Mouse (Mus musculus): Measurements from ENCODE around the gene Zranb3. TPM values are rescaled to one million over a fixed set of nuclear protein-coding genes. Genes with fewer than 3 reads are reported as not detected.

The Zranb3 gene
- total RNA-seq, 2 experiments from 2014 or later, result 5.6 to 5.7 TPM

DNA sequence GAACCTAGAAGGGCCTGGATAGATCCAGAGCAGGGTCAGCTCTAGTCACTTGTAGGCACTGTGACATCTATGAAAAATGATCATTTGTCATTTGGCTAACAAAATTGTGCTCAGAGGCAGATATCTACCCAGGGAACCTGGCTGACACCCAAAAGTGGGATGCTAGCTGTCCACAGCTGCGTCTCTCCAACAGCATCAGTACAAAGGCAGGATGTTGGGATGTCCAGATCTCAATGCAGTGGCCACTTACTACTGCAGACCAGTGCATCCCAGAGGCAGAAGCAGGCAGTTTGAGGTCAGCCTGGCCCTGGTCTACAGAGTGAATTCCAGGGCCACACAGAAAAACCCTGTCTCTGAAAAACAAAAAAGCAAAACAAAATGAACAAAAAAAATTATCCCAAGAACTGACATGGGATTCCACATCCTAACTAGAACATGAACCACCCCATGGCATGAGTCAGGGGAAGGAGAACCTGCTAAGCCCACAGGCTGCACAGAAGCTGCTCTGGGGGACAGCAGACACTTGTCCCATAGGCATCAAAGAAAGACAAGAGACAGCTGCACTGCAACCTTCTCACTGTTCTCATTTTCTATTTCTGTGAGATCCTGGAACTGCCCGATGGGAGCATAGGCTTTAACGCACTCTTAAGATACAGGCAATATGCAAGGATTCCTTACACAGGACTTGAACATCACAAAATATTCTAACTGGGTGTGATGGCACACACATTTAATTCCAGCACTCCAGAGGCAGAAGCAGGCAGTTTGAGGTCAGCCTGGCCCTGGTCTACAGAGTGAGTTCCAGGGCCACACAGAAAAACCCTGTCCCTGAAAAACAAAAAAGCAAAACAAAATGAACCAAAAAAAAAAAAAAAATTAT, 156.9 kb downstream of the Zranb3 start:
- no peak for DNase-seq (ENCODE audit: low spot score)

DNA sequence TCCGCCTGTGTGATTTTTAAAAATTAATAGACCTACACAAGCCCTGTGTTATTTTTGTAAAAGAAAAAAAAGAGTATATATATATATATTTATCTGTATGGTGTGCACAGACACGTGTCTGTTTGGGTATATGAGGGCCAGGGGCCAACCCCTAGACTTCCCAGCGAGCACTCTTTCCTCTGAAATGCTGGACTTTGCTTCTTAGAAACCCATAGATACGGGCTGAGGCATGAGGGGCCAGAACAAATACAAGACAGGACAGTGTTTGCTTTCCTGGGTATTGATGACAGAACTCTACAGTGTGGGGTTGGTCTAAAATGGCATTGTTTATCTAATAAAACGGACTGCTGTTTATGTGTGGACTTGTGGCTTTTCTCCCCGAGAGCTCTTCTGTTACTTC, 159.3 kb downstream of the Zranb3 start:
- DNase-seq (ENCODE audit: low spot score), result no peak

- no peak for DNase-seq (ENCODE audit: low spot score)
Measured at GRCm38 (mm10) chr1:127942231-127942630, 160.6 kb downstream of the Zranb3 start.

- DNase-seq (ENCODE audit: low spot score), result peak; percentile 76
Measured at GRCm38 (mm10) chr1:127937277-127937676, 165.6 kb downstream of the Zranb3 start.

GRCm38 (mm10) chr1:127934322-127934721, 168.5 kb downstream of the Zranb3 start:
- DNase-seq (ENCODE audit: low spot score), result no peak

DNA sequence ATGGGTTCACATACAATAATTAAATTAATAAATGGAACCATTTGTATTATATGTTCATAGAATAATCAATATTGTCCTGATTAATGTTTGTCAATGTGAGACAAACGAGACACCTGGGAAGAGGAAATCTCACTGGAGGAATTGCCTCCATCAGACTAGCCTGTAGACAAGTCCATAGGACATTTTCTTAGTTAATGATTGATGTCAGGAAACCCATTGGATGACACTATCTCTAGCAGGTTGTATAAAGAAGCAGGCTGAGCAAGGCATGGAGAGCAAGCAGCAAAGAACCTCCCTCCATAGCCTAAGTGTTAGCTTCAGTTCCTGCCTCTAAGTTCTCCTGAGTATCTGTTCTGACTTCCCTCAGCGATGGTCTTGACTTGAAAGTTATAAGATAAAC, 169.4 kb downstream of the Zranb3 start:
- no peak for DNase-seq (ENCODE audit: low spot score)

DNA sequence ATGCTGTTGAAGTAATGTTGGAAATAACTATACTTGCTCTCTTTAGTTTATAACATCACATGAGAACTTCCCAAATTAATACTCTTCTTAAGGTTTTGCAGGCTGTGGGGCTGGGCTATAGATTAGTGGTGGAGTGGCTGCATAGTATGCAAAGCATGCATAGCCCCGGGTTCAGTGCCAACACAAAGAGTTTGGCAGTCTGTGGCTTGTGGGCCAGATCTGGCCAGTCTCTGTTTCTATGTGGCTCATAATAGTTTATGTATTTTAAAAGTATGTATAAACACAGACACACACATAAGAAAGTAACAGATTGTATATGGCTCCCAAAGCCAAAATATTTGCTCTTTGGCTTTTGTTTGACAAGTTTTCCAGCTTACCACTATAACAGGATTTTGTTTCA, 187.0 kb downstream of the Zranb3 start:
- DNase-seq (ENCODE audit: low spot score), result no peak

- no peak for DNase-seq (ENCODE audit: low spot score)
Measured at GRCm38 (mm10) chr1:127915316-127915715, 187.5 kb downstream of the Zranb3 start.

DNA sequence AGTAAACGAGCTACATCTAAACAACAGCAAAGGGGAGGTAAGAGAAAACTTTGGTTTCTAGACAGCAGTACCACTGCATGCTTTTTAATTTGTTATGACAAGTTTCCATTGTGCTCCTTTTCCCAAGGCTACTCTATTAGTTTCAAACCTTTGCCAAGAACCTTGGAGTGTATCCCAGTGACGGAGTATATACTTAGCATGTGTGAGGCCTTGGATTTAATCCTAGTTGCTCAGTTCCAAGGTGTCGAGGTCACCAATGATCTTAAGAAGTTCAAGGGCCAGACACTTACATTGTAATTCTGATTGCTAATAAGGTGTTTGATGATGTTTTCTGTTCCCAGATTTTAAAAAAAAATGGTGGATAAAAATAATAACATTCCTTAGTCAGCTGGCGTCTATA, 189.7 kb downstream of the Zranb3 start:
- DNase-seq (ENCODE audit: low spot score), result no peak

GRCm38 (mm10) chr1:127904774-127905385, 198.0 kb downstream of the Zranb3 start:
- no peak for DNase-seq (ENCODE audit: low spot score)

Other genes with a start within 250 kb of the Zranb3 start
- gene Map3k19, start 248.0 kb downstream of the Zranb3 start, total RNA-seq (2021), result under 1 TPM in 1 of 2 experiments, not detected in 1; 0.05 TPM
- 10 to 100 TPM; 22.1 to 25.0 TPM for gene Rab3gap1, start 234.3 kb downstream of the Zranb3 start, total RNA-seq (2021)
- 10 to 100 TPM; 69.7 to 78.6 TPM for gene R3hdm1, start 254 bp upstream of the Zranb3 start, total RNA-seq (2021)
- gene Ubxn4, start 140.9 kb upstream of the Zranb3 start, total RNA-seq (2021), result 10 to 100 TPM; 42.8 to 51.0 TPM
- not detected for gene Lct, start 225.3 kb upstream of the Zranb3 start, total RNA-seq (2021)